Mouse (Mus musculus): ENCODE results near the gene Mecom.
"Not testable (repeated sequence)": the region's sequence is repeated elsewhere in the genome, so short reads cannot be mapped to it uniquely, and the experiment has no call there.

The Mecom gene

DNA sequence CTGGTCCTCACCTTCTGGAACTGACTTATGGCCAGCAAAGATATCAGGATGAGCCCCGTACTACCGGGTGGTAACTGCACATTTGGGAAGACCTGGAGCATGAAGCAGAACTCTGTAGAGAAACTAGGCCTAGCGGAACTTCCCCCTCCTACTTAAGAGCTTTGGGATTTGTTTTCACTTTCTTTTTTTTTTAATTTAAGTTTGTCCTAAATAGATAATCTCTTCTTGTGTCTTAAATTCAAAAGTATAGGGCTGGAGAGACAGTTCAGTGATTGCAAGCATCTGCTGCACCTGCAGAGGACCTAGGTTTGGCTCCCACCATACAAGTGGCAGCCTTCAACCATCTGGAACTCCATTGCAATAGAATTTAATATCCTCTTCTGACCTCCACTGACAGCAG, at the start of gene Mecom:
Mecom (minus strand) TSS at position 101 of the 400 bp plus-strand sequence.
- DNase-seq (ENCODE audit: low spot score) = no peak

DNA sequence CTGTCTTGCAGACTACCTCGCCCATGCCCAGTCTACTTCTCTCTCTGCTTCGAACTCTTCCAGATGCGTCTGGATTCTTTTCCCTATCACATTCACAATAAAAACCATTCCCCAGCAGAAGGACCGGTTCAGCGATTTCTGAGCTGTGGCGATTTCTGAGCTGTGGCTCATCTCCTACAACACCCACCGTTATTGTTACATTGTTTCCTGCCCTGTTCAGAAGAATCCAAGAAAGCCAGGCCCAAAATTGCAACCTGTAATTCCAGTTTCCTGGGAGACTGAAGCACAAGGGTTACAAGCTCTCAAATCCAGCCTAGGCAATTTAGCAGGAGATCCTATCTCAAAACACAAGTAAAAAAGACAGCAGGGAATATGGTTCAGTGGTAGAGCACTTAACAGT, 49.5 kb upstream of the Mecom start:
- DNase-seq (ENCODE audit: low spot score) = no peak

DNA sequence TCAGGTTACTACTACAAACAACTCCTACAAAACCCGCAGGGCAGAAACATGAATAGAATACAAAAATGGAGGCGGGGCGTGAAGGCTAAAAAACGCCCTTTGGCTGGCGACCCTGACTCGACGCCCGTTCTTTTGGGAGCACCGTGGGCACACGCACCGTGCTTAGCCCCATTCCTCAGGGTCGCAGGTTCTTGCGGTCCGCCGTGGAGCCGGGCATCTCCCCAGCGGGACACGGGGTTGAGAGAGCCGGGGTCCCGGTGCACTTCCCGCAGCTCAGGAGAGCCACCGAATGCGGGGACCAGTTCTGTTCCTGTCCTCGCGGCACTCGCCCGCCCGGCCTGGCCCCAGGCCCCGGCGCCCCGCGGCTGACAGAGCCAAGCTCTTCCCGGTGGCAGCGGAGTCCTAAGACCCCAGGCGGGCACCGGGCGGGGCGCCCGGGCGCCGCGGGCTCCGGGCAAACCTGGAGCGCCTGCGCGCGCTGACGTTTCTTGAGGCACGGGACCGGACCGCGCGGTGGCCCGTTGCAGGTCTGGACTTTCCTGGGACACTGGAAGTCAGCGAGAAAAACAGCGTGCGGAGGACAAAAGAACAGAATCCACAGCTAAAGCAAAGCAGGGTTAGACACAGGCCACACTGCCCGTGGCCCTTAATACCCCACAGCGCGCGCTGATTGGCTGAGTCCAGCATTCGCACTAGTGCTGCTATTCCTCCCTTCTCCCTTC, 47.5 kb upstream of the Mecom start:
- DNase-seq (ENCODE audit: low spot score) = peak; percentile 49

DNA sequence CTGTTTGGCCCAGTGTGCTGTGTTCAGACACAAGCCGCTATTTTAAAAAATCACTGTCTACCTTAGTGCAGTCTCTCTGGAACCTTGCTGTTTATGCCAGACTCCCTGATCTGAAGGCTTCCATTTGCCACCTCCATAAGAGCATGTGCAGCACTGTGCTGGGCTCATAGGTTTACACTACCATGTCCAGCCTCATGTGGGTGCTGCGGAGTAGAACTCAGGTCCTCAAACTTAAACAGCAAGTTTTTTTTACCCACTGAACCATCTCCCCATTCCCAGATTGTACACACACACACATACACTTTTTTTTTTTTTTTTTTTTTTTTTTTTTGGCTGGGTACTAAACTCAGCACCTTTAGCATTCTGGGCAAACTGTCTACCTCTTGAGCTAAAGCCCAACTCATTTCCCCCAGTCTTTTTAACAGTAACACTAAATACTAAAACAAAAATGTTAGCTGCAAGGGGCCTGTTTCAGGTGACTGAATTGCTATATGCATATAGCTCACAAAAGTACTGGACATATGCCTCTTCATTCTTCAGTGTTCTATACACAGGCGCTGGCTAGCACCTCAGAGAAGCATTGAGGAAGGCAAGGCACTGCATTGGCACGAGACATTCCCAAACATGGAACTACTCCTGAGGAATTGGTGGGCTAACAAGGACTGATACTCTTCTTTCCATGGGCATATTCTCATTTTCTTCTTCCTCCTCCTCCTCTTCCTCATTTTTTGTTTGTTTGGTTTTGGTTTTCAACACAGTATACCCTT, 46.1 kb upstream of the Mecom start:
- peak; percentile 51 for DNase-seq (ENCODE audit: low spot score)

DNA sequence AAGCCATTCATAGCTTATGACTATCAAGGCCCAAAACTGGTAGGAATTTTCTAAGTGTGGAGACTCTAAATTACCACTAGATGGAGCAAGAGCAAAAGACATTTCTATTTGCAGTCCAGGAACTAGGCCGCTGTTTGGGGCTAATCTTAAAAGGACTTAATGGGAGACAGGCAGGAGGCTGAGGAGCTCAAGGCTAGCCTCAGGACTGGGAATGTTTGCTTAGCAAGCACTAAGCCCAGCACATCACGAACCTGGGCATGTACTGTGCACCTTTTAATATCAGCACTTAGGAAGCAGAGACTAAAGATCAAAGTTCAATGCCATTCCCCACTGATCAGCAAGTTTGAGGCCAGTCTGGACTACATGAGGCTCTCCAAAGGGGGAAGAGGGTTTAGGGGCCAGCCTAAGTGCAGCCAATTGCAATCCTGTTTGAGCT, 44.6 kb upstream of the Mecom start:
- DNase-seq (ENCODE audit: low spot score) = peak; percentile 85

DNA sequence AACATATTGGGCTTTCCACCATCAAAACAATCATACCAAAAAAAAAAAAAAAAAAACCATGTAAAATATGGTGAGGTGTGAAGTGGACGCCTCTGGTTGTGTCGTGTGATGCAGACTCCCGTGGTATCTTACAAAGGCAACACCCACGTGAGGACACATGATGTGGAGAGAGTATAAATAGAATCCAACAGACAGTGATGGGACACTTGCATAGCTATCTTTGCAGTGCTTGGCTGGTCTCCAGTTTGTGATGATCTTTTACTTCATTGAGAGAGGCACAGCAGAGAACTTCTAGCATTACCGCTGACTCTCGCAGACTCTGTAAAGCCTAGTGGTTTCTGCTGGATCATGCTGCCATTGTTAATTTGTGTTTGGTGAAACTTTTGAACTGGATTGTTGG, 41.1 kb upstream of the Mecom start:
- DNase-seq (ENCODE audit: low spot score) = no peak

DNA sequence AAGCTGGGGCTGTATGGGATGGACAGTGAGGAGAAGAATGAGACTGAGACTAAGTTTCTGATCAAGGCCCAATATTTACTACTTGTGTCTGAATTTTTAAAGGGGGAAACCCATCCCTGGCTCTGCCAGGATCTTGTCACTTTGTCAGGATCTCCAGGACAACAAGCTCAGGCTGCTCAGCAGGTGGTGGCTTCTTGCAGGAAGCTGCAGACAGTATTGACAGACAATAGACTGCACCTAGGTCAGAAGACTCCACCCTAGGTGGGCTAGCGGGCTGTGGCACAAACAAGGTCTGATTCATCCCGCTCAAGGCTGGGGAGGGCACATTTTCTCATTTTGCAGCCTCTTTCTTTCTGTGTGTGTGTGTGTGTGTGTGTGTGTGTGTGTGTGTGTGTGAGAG, 25.7 kb upstream of the Mecom start:
- DNase-seq (ENCODE audit: low spot score) = no peak

DNA sequence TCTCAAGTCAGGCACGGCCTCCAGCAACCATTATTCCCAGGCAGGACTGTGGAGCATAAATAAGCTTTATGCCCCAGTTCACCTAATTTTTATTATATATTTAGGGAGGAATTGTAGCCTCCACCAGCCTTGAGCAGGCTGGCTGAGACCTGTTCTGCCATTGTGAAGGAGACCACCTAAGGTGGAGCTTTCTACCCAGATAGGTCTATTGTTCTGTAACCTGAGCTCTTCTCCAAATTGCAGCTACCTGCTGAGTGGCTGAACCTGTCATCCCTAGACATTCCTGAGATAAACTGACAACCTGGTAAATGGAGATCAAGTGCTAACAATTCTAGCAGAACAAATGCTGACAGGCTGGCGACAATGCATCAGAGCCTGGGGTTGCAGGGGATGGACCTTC, 18.5 kb upstream of the Mecom start:
- not testable (repeated sequence) for DNase-seq (ENCODE audit: low spot score)

DNA sequence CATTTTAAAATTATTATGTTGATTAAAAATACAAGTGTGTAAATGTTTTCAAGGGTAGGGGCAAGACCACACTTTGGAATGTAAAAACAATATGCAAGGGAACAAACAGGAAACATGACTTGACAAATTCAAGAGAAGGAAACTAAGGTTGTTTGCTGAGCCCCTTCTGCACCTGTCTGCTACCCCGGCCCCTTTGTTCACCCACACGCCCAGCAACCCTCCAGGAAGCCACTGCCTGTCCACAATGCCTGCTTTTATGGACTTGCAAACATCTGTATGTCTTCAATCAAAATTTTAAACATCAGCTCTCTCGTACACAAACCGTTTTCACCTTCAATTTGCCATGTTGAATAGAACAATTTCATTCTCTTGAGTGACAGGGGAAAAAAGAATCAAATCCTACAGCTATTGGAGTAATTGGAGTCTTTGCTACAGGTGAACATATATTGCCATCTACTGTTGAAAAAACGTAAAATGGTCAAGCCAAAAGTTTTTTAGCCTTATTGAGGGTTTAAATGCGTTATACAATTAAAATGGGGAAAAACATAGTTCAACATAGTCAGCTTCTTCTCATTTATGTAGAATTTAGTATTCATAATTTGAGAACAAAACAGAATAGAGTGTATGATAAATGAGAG, 13.0 kb upstream of the Mecom start:
- no peak for DNase-seq (ENCODE audit: low spot score)

DNA sequence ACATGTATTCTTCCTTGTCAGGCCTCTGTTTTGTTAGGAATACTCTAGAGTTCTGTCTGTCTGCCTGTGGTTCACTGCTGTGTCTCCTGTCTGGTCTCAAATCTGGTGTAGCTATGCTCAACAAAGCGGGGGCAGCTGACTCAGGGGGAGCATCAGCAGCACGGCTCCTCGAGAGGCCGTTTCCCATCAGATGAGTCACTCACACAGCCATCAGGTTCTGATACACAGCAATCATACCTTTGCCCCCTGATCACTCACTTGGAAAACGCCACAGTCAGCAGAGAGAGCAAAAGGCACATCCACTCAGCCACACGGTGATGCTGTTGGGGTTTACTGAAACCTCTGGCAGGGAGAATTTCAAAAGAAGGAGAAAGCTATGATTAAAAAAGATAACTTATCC, 5.9 kb upstream of the Mecom start:
- no peak for DNase-seq (ENCODE audit: low spot score)

DNA sequence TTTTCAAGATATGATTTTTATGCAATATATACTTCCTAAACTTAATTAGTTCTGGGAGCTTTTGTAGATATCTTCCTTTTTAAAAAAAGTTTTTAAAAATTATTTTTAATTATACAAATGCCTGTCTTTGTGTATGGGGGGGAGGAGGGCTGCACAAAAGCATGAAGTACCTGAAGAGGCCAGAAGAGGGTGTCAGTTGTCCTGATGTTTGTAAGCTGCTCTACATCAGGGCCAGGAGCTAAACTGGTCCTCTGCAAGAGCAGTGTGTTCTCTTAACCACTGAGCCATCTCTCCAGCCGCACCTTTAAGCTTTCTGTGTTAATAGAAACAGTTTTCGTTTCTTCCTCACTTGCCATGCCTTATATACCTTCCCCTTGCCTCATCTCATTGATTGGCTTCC, 2.4 kb upstream of the Mecom start:
- DNase-seq (ENCODE audit: low spot score) = no peak

DNA sequence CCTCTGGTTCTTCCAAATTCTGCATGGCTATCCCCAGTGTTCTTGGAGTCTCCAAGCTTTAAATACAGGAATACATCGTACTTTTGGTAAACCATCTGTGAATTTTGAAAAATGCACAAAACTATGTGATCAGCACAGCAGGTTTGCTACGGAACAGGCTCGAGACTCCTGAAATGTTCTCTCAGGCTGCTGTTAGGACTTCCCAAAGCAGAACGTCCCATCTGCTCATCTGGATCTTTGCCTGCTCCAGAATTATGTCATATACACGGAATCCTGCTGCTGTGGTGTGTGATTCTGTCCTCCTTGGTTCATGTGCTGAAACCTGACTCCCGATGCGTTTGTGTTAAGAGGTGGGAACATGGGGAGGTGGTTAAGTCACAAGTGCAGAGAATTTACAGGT, 1.1 kb upstream of the Mecom start:
- no peak for DNase-seq (ENCODE audit: low spot score)

DNA sequence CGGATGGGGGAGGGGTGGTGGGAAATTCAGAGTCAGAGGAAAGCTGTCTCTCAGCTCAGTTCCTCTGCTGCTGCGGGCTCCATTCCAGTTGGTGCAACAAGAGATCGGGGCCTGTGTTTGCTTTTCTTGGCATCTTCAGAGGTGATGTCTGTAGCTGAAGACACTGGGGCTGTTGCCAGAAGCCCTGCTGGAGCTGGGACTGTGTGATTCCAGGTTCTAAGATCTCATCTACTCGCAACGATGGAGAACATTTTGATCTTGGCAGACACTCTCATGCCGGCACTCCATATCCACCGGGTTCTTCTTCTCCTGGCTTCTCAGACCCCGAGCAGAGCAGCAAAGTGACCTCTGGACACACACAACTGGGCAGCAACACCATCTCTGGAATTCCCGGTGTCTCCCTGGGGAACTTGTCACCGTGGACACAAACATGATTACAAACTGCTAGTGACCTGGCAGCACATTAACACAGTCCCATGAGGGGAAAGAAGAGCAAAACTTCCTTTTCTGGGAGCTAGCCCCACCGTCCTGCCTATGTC, 908 bp downstream of the Mecom start:
- DNase-seq (ENCODE audit: low spot score) = no peak

DNA sequence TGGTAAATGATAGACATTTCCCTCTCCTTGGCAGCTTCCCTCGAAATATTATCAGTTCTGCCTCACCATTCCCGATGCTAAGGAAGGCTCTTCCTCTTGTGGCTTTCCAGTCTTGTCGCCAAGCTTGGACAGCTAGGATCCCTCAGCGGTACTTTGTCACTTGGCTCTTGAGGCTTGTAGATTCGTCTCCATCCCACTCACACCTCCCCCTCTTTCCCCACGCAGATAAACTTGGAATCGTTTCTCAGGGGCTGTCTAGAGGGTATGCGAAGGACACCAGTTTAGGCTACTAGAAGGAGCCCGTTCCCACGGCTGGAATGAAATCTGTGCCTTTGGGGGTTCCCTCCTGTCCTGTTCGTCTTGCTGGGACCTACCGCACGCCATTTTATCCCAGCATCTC, 1.4 kb downstream of the Mecom start:
- DNase-seq (ENCODE audit: low spot score) = no peak

DNA sequence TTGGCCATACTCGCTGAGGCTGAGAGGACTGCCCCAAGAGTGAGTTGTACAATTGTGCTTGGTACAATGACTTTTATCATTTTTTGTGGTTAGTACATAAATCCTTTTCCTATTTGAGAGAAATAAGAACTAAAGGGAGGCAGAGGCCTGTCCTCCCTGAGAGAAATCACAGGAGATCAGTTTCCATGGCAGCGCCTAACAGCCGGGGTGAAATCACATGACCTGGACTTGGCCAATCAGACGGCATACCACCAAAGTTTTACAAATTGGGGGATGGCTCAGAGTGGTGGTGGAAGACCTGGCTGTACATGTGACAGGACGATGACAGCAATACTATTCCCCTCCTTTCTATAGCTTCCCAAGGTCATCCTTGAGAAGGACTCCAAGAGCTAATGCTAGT, 2.6 kb downstream of the Mecom start:
- no peak for DNase-seq (ENCODE audit: low spot score)

DNA sequence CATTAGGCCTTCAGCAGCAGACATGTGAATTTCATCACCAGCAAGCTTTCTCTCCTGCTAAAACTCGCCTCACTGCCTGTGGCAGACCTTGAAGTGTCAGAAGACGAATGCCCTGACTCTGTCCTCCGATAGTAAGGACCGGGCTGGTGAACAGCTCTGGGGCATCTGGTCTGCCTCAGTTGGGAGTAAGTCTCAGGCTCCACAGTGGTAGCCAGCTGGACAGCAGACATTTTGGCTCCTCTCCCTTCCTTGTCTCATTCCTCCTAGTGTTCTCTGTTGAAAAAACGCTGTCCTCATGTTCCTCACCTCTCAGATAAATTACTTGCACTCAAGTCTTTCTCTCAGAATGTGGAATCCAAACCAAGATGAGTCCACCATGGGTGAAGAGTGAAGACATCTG, 3.5 kb downstream of the Mecom start:
- no peak for DNase-seq (ENCODE audit: low spot score)

DNA sequence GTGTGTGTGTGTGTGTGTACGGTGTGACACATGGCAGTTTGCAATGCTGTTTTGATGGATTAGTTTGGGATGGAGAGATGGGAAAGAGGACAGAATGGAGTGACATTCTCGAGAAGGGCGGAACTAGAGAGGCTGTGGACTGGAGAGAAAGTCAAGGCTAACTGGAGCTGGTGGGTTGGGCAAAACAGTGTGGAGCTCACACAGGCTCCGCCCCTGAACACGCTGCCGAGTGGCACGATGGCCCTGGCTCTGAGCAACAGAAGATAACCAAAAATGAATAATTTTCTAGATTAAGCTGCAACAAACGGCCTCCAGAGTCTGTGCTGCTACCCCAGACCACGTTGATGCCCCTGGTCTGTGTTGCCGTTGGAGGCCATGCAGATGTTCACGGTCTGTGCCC, 12.0 kb downstream of the Mecom start:
- DNase-seq (ENCODE audit: low spot score) = no peak

DNA sequence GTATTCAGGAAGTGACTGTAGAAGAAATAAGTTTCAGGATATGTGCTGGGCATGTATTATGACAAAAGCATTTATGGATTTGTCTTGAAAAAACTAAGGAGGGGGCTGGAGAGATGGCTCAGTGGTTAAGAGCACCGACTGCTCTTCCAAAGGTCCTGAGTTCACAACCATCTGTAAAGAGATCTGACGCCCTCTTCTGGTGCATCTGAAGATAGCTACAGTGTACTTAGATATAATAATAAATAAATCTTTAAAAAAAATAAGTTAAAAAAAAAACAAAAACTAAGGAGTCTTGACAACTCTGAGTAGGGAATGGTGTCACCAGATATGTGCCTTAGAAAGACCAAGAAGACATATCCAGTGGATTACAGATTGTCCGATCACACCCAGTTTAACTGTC, 27.1 kb downstream of the Mecom start:
- not testable (repeated sequence) for DNase-seq (ENCODE audit: low spot score)

DNA sequence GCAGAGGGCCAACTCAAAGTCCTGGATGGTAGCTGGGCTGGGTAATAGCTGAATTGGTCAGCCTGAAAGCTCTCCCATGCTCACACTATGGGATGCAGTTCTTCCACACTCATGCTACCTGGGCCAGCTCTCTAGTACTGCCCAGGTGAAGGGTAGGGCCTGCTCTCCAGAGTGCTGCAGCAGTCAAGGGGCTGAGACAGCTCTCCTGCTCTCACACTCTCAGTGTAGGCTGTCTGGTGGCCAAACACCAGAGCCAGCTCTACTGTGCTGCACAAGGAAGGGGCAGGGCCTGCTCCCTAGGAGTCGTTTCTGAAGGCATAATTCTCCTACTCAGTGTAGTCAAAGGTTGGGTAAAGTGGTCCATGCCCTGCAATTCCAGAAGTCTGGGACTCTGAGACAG, 28.4 kb downstream of the Mecom start:
- DNase-seq (ENCODE audit: low spot score) = no peak

DNA sequence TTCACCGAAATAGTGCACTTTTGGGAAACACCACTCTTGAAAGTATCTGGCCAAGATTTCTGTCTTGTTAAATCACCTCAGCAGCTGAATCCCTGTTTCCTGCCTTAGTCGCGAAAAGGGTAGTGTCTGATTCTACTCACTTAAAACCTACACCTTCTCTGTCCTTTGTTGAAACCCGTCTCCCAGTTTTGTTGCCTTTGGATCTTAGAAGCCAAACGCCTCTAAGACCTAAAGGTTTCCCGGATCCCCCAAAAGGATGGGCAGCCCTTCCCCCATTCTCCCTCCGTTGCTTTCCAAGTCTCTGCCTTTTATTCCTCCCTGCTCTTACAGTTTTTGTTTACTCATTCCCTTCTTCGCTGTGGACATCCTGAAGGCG, 32.0 kb downstream of the Mecom start:
- DNase-seq (ENCODE audit: low spot score) = no peak

DNA sequence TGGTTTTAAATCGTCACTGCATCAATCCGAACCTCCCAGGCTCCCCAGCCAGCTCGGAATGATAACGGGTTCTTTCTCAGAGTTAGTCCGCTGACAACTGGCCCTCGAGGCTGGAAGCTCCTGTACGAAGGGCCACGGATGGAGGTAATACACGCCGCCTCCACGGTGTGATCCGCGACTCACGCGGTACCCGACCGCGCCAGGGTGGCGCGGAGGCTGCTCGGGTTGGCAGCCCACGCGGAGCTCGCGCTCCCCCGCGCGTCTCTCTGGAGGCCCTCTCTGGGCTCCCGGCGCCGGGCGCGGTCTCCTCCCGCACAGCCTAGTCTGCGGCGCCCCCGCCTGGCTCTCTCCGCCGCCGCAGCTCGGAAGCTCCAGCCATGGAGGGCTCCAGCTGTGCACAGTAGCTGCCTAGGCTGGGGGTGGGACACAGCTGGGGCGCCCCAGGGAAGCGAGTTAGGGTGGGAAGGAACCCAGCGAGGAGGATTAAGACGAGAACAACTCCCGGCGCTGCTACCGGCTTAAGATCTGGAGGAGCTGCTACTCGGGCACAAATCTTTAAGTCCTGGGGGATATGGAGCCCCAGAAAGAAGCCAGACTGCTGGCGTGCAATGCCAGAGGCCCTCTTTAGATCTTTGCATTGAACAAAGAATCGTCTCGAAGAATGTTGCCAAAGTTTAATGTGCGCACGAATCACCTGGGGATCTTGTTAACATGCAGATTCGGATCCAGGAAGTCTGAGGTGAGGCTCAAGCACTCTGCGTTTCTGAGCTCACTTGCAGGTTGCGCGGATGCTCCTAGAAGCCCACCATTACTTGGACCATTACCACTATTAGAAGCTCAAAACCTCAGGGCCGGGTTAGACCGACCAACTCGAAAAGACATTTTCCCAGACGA, 32.7 kb downstream of the Mecom start:
- no peak for DNase-seq (ENCODE audit: low spot score)

All from MN1 (cell line).